Mouse (Mus musculus) brain, adult 2 months (tissue): ENCODE data around the gene Lgals7.

Experiments
- DNase-seq: peaks from one replicate; pipeline ENCODE4 v3.0.0; 2011; ENCODE audit warnings: low read depth, low spot score

The Lgals7 gene

DNA sequence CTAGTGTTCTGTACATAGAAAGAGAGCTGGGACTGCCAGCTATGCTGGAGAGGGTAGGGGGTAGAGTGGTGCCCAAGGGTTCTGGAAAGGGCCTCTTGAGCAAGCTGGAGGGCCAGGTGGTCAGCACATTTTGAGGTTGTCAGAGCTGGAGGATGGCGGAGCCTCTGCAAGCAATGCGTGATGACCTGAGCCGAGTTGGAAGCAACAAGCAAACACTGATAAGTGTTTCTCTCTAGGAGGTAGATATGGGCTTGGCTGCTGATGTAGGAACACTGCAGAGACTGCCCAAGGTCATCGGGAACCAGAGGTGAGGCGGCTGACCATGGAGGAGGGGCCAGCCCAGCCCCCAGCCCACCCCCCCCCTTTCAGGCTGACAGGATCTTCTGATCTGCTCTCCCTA, 32.7 kb upstream of the Lgals7 start:
- DNase-seq, result no peak

DNA sequence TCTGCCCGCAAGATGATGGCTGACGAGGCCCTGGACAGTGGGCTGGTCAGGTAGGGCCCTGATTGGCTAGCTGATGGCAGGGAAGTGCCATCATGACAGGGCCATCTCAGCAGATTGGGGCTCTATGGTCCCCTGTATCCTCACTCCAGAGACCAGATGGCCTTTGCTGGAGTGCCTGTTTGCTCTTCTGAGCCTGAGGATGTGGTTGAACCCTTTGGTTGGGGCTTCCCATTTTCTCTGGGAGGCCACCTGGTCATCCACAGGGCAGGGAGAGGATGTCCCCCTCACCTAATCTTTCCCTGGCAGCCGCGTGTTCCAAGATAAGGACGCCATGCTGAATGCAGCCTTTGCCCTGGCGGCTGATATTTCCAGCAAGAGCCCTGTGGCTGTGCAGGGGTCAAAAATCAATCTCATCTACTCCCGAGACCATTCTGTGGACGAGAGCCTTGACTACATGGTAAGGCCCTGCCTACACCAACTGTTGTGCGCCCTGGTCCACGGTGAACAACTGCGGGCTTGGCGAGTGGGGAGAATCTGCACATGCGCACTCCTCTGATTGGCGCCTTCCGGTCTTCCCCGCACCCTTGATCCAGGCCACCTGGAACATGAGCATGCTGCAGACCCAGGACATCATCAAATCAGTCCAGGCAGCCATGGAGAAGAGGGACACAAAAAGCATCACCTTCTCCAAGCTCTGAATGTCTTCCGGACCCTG, 32.1 kb upstream of the Lgals7 start:
- DNase-seq, result no peak

DNA sequence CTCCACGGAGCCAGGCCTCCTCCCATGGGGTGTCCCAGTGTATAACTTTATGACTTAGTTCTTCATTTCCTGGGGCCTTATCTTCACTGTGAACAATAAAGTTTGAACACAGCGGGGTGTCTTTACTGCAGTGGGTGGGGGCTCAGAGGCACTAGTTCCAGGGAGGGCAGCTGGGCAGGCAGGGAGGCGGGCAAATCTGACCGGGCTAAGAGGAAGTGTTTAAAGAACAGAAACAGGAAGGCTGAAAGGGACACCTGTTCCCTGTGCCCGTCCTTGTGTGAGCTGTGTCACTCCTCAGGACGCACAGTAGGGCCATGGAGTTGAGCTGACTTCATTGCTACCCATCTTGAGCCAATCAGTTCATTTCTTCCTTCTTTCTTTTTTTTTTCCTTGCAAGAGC, 31.5 kb upstream of the Lgals7 start:
- DNase-seq, result no peak

DNA sequence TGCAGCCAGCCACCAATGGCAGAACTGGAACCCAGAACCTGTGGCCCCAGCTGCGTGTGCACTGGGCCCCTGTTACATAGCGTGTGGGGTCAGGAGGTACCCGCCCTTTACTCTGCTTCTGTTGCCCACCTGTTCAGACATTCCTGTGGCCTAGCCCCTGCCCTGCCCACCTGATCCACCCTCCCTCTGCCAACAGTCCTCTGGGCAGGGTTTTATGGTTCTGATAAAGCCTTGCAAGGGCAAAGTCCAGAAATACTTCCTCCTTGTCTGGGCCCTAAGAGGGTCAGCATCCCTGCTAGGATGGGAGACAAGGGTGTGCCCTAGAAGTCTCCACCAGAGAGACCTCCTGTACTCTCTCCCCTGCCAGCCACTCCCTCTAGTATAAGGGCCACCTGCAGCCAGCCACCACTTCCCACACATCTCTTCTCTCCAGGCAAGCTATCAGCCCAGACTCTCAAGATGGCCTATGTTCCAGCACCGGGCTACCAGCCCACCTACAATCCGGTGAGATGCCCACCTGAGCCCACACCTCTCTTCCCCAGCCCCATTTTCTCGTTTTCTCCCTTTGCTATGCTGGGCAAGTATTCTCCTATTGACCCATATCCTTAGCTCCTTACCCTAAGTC, 29.8 kb upstream of the Lgals7 start, which contains the start of gene Lgals4:
Gene Lgals4 (plus strand): TSS at position 132 of the 625 bp plus-strand sequence.
- DNase-seq, result no peak

DNA sequence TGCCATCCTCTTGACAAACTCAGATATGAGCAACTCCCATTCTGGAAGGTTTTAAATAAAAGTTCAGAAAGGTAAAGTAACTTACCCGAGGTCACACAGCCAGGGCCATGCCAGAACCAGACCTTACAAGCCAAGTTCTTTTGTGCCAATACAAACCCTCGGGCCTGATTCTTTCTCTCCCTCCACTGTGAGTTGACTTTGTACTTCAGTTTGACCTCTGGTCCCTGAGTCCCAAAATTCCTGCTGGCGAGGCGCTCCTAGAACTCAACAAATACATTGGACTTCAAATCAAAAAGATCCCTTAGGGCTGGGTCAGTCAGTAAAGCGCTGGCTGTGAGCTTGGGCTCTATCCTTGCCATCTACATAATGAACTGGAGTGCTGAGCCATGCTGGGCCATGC, 26.7 kb upstream of the Lgals7 start:
- no peak for DNase-seq

DNA sequence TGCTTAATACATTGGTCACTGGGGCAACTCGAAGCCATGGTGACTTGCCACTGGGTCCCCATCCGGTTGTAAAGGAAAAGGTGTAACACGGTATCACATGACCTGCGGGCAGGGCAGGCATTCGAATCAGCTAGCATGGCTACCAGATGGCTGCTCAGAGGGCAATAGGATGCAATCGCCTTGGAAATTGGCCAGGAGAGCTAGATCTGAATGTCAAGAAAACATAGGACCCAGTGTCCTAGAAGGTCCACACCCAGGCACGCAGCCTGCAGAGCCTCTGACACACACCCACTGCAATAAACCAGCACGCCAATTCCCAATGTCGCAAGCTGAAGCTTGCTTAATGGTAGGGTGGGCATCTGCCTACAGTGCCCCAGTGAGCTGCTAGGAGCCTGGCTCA, 25.3 kb upstream of the Lgals7 start:
- DNase-seq, result no peak

DNA sequence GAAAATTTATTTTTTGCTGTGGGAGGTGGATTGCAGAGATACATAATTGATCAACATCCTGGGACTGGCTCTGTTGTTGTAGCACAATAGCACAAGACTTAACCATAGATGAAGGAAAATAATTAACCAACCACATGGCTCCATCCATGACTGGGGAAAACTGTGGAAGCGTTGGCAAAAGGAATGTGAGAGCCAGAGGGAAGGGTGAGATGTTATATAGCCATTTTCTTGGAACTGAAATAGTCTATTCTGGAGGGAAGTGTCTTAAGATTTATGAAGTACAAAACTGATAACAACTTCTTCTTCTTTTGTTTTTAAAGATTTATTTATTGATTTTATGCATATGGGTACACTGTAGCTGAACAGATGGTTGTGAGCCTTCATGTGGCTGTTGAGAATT, 16.4 kb upstream of the Lgals7 start:
- no peak for DNase-seq

DNA sequence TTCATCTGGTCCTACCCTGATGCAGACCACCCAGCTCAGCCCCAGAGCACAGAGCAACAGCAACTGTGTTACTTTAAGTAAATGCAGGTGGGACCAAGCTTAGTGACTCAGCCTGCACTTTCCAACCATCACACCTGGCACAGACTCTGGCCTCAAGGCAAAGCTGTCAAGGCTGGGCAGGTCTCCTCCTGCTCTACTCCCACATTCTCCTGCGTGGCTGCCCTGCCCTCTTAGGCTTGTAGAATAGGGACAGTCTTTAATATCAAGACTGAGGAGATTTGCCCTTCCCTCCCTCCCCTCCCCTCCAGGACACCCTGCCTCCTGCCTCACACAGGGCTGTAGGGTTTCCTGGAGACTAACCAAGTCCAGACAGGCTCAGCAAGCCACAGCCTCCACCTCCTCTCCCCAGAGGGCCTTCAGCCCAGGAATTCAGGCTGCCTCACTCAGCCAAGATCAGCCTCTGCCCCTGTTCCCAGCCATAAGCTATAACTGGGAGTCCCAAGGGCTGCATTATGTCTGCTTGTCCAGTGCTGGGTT, 13.9 kb upstream of the Lgals7 start:
- no peak for DNase-seq

DNA sequence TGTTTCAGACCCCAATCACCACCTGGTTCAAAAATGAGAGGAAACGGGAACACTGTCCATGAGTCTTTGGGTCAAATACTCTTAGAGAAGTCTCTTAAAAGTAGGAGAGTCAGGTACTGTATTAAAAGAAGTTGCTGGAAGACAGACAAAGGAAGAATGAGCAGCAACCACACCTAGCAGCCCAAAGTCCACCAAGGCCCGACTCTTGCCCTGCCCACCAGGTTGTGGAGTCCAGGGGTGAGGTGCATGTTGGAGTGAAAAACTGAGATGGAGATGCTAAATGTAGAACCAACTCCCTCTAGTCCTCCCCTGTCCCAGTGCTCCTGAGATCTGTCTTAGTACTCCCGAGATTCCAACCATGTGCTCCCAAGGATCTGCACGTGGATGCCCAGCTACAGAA, 13.0 kb upstream of the Lgals7 start:
- DNase-seq, result no peak

DNA sequence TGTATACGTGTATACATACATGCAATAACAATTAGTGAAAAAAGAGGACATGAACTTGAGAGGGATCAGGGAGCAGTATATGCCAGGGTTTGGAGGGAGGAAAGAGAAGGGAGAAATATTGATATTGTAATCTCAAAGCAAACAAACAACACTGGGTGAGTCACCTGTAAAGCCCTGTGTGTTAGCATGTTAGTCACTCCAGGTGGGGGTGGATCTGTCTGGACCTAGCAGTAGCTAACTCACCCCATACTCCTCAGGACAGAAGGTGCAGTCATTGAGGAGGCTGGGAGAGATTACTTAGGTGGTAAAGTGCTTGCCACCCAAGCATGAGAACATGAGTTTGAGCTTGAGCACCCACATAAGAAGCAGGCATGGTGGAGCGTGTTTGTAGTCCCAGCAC, 3.7 kb upstream of the Lgals7 start:
- no peak for DNase-seq

DNA sequence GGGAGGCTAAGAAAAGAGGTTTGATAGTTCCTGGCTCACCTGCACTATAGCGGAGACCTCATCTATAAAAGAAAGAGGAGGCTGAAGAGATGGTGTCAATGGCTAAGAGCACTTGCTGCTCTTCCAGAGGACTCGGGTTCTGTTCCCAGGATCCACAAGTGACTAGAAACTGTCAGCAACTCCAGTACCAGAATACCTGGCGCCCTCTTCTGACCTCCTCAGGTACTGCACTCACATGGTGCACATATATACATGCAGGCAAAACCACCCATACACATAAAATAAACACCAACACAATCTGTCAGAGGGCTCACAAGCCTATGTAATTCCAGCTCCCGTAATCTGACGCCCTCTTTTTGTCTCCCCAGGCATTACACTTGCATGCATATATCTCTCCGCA, 2.8 kb upstream of the Lgals7 start:
- DNase-seq, result no peak

DNA sequence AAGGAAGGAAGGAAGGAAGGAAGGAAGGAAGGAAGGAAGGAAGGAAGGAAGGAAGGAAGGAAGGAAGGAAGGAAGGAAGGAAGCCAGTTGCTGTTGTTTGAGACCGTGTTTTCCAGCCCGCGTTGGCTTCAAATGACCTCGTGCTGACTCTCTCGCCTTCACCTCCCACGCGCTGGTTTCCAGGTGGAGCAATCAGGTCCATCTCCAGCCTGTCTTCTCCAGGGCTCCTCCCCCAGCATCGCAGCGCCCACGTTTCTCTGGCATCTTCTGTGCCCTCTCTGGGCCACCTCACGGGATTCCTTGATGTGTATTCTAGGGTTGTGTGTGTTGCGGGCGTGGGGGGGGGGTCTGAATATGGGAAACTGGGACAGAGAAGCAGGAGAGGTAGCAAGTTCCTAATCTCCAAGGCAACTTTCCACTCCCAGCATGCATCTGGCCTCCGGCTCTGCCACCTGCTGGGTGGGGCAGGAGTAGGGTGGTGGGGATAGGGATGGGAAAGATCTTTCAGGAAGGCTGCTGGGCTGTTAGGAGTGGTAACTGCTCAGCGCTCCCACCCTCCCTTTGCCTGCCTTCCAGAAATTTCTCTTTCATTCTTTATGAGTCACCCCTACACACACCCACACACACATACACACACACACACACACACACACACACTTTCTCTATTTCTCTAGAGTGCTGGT, 695 bp upstream of the Lgals7 start:
- DNase-seq, result peak; percentile 88

DNA sequence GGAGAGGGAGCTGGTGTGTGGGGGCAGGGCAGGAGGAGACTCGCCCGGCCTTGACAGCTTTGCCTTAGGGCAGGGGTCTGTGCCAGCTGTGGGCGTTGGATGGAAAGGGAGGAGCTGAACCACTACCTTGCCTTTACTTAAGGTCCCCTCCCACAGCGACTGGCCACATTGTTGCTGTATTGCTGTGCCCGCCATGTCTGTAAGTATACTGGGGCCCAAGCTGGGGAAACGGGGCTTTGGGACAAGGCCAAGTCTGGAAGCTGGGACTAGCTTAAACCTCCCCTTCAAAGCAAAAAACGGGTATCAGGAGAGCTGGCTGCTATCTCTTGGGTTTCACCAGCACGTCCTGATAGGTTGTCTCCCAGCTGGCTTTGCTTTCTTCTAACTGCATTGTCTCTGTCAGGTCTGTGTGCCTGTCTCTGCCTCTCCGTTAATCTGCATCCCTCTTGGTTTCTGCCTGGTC, 666 bp downstream of the Lgals7 start:
- no peak for DNase-seq

DNA sequence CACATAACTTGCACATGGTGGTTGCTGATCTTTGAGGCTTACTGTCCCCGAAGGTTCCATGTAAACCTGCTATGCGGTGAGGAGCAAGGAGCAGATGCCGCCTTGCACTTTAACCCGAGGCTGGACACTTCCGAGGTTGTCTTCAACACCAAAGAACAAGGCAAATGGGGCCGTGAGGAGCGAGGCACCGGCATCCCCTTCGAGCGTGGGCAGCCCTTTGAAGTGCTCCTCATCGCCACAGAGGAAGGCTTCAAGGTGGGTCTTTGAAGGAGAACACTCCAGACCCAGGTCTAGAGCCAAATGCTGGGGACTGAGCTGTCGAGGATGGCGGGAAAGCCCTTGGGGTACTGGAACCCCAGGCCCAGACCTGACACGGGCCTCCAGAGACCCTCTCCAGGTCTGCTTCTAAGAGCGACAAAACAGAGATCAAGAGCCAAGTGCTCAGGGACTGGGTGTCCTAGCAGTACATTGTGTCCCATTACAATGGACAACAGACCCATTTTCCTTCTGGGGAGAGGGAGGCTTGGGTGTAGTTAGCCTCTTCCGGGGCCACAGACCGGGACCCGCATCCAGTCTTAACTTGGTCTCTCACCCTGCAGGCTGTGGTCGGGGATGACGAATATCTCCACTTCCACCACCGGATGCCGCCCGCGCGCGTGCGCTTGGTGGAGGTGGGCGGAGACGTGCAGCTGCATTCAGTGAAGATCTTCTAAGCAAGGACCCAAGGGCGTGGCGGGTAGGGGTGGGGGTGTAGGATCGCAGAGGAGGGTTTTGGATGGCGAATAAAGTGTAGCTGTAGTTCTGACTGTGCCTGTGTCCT, 2.0 kb downstream of the Lgals7 start:
- DNase-seq, result peak; percentile 86

DNA sequence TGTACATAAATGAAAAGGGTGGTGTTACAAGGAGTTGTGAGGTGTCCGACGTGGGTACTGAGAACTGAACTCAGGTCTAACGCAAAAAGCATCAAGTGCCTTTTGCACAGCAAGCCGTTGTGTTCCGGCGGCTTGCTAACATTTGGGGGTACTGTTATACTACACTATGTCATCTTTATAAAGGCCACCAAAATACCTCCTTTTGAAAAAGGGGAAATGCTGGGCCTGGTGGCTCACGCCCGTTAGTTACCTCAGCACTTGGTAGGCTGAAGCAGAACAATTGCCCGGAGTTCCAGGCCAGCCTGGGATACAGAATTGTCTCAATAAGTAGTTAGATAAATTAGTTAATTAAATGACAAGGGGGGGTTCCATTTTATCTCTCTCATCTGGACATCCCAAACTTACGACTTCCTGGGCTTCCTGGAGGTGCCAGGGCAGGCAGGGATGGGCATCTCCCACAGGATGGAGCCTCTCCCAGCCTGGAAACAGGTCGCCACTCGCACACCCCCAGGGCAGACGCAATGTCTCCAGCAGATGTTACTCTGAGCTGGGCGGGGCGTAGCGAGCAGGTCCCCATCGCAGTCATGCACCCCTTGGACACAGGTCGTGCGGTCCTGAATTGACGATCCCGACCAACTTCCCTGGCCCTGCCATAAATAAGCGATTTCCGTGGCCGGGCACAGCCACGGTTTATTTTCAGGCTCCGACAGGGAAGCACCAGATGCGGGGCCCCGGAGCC, 3.3 kb downstream of the Lgals7 start:
- DNase-seq, result no peak

DNA sequence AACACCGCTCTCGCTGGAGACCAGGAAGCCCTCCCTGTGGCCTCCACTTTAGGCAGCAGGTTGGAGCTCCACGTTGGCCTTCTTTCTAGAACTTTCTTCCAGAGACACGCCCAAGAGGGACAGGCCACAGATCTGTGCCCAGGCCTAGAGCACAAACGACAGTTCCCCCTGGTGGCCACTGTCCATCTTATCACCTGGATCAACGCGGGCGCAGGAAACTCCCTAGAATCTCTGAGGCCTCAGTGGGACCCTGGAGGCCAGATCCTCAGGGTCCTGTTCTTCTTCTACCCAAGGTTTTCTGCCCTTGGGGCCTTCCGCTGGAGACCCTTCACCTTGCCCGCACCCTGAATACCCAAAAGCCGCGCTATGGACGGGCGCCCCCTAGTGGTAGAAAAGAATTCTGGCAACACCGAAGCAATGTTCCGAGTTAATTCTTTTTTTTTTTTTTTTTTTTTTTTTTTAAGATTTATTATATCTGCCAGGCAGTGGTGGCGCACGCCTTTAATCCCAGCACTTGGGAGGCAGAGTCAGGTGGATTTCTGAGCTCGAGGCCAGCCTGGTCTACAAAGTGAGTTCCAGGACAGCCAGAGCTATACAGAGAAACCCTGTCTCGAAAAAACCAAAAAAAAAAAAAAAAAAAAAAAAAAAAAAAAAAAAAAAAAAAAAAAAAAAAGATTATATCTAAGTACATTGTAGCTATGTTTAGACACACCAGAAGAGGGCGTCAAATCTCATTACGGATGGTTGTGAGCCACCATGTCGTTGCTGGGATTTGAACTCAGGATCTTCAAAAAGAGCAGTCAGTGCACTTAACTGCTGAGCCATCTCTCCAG, 4.1 kb downstream of the Lgals7 start:
- DNase-seq, result peak; percentile 73

DNA sequence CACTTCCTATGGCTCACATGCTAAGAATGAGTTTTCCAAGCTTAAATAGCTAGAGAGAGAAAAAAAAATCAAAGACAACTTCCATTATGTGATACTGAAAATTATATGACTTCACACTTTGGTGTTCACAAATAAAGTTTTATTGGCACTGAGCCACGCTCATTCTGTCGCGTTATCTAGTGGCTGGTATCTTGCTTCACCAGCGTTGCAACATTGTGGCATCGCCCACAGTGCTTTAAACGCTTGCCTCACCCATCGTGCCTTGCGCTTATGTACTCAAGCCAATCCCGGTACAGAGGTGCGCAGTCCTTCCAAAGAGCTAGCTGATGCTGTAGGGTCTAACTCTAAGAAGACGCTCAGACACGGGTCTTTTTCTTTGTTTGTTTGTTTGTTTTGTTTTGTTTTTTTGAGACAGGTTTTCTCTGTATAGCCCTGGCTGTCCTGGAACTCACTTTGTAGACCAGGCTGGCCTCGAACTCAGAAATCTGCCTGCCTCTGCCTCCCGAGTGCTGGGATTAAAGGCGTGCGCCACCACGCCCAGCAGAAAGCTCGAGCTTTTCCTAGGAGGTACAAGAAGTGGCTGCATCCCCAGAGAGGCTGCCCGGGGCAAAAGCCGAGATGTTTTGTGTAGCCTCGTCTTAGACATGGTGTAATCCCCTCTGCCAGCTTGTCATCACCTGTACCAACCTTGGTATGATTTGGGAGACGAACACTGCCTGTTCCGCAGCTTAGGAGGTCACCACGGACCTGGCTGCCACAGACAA, 7.4 kb downstream of the Lgals7 start:
- no peak for DNase-seq

DNA sequence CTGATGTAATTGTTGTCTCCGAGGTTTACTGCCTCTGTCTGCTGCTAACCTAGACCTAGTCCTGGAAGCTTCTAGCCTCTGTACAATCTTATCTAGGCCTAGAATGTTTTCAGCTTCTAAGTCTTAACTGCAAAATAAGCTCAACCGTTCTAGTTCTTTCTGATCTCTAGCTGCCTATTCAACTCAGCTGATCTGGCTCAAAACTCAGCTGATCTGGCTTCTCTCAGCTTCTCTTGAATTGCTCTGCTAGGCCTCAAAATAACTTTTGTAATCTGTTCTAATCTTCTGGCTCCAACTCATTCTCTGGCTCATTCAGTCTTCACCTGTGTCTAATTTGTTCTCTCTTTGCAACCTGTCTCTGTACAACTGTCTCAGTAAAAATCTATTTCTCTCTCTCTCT, 10.9 kb downstream of the Lgals7 start:
- DNase-seq, result no peak

DNA sequence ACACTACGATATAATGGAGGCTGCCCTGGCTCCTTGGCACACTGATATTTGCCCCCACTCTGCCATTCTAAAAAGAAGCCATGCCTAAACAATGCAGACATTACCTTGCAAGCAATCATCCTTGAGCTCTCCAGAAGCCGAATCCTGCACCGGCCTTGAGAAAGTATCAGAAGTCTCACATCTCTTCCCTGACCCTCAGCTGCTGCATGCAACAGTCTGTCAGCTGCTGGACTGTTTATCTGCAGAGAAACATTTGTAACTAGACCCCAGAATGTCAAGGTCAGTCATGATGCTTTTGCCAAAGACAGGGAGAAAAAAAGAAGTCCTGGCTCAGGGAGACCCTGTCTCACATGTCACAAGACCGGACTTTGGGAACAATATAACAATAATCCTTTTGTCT, 12.4 kb downstream of the Lgals7 start:
- no peak for DNase-seq
